Mouse (Mus musculus): ENCODE results near the gene Hrg. TPM values are rescaled to one million over a fixed set of nuclear protein-coding genes. Genes with fewer than 3 reads are reported as not detected.
"Not testable (repeated sequence)": the region's sequence is repeated elsewhere in the genome, so short reads cannot be mapped to it uniquely, and the experiment has no call there.

Hrg gene
- polyA plus RNA-seq, 1 experiment: not detected

DNA sequence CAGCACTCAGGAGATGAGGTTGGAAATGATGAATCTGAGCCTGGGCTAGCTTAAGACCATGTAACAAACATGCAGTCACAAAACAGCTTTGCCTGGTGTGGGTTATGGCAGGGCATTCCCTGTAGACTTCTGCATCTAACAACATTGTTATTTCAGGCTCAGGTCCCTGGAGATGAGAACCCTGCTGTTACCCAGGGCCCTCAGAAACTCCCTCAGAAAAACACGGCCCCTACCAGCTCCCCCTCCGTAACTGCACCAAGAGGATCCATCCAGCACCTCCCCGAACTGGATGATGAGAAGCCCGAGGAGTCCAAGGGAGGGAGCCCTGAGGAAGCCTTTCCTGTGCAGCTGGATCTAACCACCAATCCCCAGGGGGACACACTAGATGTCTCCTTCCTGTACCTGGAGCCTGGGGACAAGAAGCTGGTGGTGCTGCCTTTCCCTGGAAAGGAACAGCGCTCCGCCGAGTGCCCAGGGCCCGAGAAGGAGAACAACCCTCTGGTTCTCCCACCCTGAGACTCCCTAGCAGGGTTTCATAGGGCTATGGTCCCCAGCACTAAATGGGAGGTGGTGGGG lies 11.7 kb upstream of the Hrg start:
- Histone ChIP-seq H3K27ac (ENCODE audit: insufficient read depth, low read length) (no peak overlapping the region), H3K4me1 (ENCODE audit: control insufficient read depth, insufficient read depth, low read length) (no peaks in the 10 kb centered on the region), H3K4me3 (replicated peaks; ENCODE audit: insufficient read depth, low read depth, low read length) (no peak overlapping the region), H3K27me3 (ENCODE audit: control insufficient read depth, insufficient read depth, low read length) (no peaks in the 10 kb centered on the region)
- no peak for TF ChIP-seq POLR2A (IDR thresholded peaks at IDR 0.05; ENCODE audit: borderline replicate concordance, insufficient read depth, low read length)
- no peak for TF ChIP-seq CTCF (IDR thresholded peaks at IDR 0.05; ENCODE audit: borderline replicate concordance, insufficient read depth, low read depth, low read length)
- DNase-seq: no peak
- 83% methylated on average over 8 of the region's 8 CpGs for WGBS

DNA sequence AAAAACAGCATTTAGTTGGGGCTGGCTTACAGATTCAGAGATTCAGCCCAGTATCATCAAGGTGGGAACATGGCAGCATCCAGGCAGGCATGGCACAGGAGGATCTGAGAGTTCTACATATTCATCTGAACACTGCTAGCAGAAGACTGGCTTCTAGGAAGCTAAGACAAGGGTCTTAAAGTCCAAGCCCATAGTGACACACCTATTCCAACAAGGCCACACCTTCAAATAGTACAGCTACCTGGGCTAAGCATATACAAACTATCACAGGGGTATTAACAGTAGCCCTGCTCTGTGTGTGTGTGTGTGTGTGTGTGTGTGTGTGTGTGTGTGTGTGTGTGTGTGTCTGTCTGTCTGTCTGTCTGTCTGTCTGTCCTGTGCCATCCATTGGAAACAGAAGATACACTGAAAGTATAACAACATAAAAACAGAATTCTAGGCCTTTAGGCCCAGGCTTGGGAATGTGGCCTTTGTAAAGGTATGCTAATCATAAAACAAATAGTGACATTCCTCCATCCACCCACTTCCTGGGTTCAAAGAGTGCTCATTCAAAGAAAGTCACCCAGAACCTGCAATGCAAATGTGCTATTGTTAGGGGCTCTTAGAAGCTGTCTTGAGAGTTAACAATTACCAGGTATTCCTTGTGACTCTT lies 8.9 kb upstream of the Hrg start:
- not testable (repeated sequence) for DNase-seq; H3K4me1 ChIP-seq (ENCODE audit: control insufficient read depth, insufficient read depth, low read length); H3K4me3 ChIP-seq (replicated peaks; ENCODE audit: insufficient read depth, low read depth, low read length); H3K27ac ChIP-seq (ENCODE audit: insufficient read depth, low read length); H3K27me3 ChIP-seq (ENCODE audit: control insufficient read depth, insufficient read depth, low read length)

DNA sequence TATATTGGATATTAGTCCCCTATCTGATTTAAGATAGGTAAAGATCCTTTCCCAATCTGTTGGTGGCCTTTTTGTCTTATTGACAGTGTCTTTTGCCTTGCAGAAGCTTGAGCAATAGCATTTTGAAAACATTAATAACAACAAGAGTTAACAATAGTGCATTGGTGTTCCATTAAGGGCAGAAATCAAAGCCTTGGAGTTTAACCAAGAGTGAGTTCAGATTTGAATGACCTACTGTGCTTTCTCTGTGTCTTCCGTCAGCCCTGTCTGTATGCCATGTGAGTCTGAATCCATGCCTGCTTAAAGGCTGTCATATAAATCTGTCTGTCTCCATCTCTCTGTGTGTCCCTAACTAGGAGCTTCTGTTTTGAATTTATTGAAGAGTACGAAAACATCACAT lies 3.5 kb upstream of the Hrg start:
- no peak for TF ChIP-seq POLR2A (IDR thresholded peaks at IDR 0.05; ENCODE audit: borderline replicate concordance, insufficient read depth, low read length)
- Histone ChIP-seq H3K4me1 (ENCODE audit: control insufficient read depth, insufficient read depth, low read length) (no peaks in the 10 kb centered on the region), H3K27ac (ENCODE audit: insufficient read depth, low read length) (no peak overlapping the region), H3K4me3 (replicated peaks; ENCODE audit: insufficient read depth, low read depth, low read length) (no peak overlapping the region), H3K27me3 (ENCODE audit: control insufficient read depth, insufficient read depth, low read length) (no peaks in the 10 kb centered on the region)
- WGBS: 72% methylated on average over 2 of the region's 2 CpGs
- DNase-seq: no peak

DNA sequence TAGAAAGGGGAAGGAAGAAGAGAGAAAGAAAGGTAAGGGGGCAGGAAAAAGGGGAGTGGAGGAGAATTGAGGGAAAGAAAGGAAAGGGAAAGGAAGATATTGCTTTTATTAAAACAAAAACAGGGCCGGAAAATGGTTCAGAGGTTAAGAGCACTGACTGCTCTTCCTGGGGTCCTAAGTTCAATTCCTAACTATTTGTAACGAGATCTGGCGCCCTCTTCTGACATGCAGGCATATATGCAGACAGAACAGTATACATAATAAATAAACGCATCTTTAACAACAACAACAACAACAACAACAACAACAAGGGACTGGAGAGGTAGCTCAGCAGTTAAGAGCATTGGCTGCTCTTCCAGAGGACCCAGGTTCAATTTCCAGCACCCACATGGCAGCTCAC lies 2.2 kb downstream of the Hrg start:
- Histone ChIP-seq H3K27ac (ENCODE audit: insufficient read depth, low read length) (no peak overlapping the region), H3K4me1 (ENCODE audit: control insufficient read depth, insufficient read depth, low read length) (no peaks in the 10 kb centered on the region), H3K4me3 (replicated peaks; ENCODE audit: insufficient read depth, low read depth, low read length) (no peak overlapping the region), H3K27me3 (ENCODE audit: control insufficient read depth, insufficient read depth, low read length) (no peaks in the 10 kb centered on the region)
- TF ChIP-seq POLR2A (IDR thresholded peaks at IDR 0.05; ENCODE audit: borderline replicate concordance, insufficient read depth, low read length) (no peak), CTCF (IDR thresholded peaks at IDR 0.05; ENCODE audit: borderline replicate concordance, insufficient read depth, low read depth, low read length) (no peak)
- 30% methylated on average over 4 of the region's 4 CpGs for WGBS
- DNase-seq: no peak

DNA sequence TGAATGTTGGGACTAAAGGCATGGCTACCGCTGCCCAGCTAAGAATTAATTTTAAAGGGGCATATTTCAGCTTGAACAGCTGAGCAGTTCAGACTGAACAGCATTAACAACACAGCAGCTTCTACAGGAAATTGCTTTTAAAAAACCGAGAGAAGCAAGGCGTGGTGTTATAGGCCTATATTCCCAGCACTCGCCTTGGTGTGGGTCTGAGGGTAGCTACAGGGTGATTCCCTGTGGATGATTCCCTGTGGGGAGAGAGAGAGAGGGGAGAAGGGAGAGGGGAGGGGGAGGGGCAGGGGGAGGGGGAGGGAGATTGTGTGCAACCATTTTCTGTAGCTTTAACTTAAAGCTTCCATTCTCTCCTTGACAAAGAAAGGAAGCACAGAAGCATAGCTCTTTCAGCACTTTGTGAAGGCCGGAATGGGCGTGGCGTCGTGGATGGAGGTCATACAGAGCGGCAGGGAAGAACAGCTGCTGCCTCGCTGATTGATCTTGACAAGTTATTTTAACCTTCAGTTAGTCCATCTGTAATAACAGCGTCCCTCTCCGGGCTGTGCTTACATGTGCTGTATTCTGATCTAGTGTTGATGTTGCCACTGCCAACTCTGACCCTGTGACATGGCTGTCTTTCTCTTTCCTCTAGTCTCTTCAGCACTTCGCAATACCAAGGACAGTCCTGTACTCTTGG lies 4.7 kb downstream of the Hrg start:
- TF ChIP-seq CTCF (IDR thresholded peaks at IDR 0.05; ENCODE audit: borderline replicate concordance, insufficient read depth, low read depth, low read length) (no peak), POLR2A (IDR thresholded peaks at IDR 0.05; ENCODE audit: borderline replicate concordance, insufficient read depth, low read length) (no peak)
- no peak for DNase-seq
- Histone ChIP-seq H3K27me3 (ENCODE audit: control insufficient read depth, insufficient read depth, low read length) (no peaks in the 10 kb centered on the region), H3K27ac (ENCODE audit: insufficient read depth, low read length) (no peak overlapping the region), H3K4me1 (ENCODE audit: control insufficient read depth, insufficient read depth, low read length) (no peaks in the 10 kb centered on the region), H3K4me3 (replicated peaks; ENCODE audit: insufficient read depth, low read depth, low read length) (no peak overlapping the region)
- WGBS: 31% methylated on average over 13 of the region's 13 CpGs

DNA sequence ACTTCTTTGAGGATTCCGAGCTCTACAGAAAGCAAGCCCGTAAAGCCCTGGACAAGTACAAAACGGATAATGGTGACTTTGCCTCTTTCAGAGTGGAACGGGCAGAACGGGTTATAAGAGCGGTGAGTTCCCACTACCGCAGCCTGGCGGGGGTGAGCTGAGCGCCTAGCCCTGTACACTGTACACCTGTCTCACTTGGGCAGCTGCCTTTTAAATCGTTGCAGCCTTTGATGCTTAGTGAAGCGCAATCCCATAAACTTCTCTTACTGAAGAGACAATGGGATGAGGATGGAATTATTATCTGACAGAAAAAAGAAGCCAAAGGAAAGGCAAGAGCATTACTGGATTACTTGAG lies 5.2 kb downstream of the Hrg start:
- H3K4me1 ChIP-seq (ENCODE audit: control insufficient read depth, insufficient read depth, low read length): no peaks in the 10 kb centered on the region
- TF ChIP-seq CTCF (IDR thresholded peaks at IDR 0.05; ENCODE audit: borderline replicate concordance, insufficient read depth, low read depth, low read length): no peak
- TF ChIP-seq POLR2A (IDR thresholded peaks at IDR 0.05; ENCODE audit: borderline replicate concordance, insufficient read depth, low read length): no peak
- no peaks in the 10 kb centered on the region for H3K27me3 ChIP-seq (ENCODE audit: control insufficient read depth, insufficient read depth, low read length)
- WGBS: 55% methylated on average over 11 of the region's 11 CpGs
- H3K4me3 ChIP-seq (replicated peaks; ENCODE audit: insufficient read depth, low read depth, low read length): no peak overlapping the region
- no peak for DNase-seq
- H3K27ac ChIP-seq (ENCODE audit: insufficient read depth, low read length): no peak overlapping the region

DNA sequence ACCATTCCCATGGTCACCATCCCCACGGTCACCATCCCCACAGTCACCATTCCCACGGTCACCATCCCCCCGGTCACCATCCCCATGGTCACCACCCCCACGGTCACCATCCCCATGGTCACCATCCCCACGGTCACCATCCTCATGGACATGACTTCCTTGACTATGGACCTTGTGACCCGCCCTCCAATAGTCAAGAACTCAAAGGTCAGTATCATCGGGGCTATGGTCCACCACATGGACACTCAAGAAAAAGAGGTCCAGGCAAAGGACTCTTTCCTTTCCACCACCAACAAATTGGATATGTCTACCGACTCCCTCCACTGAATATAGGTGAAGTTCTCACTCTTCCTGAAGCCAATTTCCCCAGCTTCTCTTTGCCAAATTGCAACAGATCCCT lies 10.2 kb downstream of the Hrg start:
- WGBS: 92% methylated on average over 8 of the region's 8 CpGs
- no peak overlapping the region for H3K27ac ChIP-seq (ENCODE audit: insufficient read depth, low read length)
- DNase-seq: no peak
- H3K4me3 ChIP-seq (replicated peaks; ENCODE audit: insufficient read depth, low read depth, low read length): no peak overlapping the region
- no peaks in the 10 kb centered on the region for H3K4me1 ChIP-seq (ENCODE audit: control insufficient read depth, insufficient read depth, low read length)
- H3K27me3 ChIP-seq (ENCODE audit: control insufficient read depth, insufficient read depth, low read length): no peaks in the 10 kb centered on the region
- no peak for TF ChIP-seq POLR2A (IDR thresholded peaks at IDR 0.05; ENCODE audit: borderline replicate concordance, insufficient read depth, low read length)
- TF ChIP-seq CTCF (IDR thresholded peaks at IDR 0.05; ENCODE audit: borderline replicate concordance, insufficient read depth, low read depth, low read length): no peak

DNA sequence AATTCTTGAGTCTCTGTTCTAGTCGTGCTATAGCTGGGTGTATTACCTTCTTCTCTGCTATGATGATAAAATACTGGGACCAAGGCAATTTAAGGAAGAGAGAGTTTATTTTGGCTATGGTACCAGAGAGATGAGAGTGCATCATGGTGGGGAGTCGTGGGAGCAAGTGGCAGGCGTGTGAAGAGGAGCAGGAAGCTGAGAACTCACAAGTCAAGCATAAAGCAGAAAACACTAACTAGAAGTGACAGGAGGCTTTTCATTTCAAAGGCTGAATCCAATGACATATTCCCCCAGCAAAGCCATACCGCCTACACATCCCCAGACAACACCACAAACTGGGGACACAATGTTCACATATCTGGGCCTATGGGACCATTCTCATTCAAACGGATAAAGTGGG lies 11.4 kb downstream of the Hrg start:
- no peaks in the 10 kb centered on the region for H3K27me3 ChIP-seq (ENCODE audit: control insufficient read depth, insufficient read depth, low read length)
- 50% methylated on average over 5 of the region's 5 CpGs for WGBS
- H3K4me1 ChIP-seq (ENCODE audit: control insufficient read depth, insufficient read depth, low read length): no peaks in the 10 kb centered on the region
- no peak overlapping the region for H3K4me3 ChIP-seq (replicated peaks; ENCODE audit: insufficient read depth, low read depth, low read length)
- H3K27ac ChIP-seq (ENCODE audit: insufficient read depth, low read length): no peak overlapping the region
- TF ChIP-seq CTCF (IDR thresholded peaks at IDR 0.05; ENCODE audit: borderline replicate concordance, insufficient read depth, low read depth, low read length): no peak
- DNase-seq: no peak

All from cerebellum, adult 2 months (tissue).